Mouse (Mus musculus): ENCODE data around the gene Rhox4f. TPM values are rescaled to one million over a fixed set of nuclear protein-coding genes. Genes with fewer than 3 reads are reported as not detected.

The Rhox4f gene
- polyA plus RNA-seq, 1 experiment from 2014 or later: not detected

Other genes with a start within 250 kb of the Rhox4f start
- not detected in 2 replicates for gene Rhox3a2, start 227.7 kb downstream of the Rhox4f start, polyA plus RNA-seq (2015; fragmentation: Nextera tagmentation; extraction: Ambion mirVana)
- gene Rhox4a2, start 216.9 kb downstream of the Rhox4f start, polyA plus RNA-seq (2015; fragmentation: Nextera tagmentation; extraction: Ambion mirVana): not detected in 2 replicates
- not detected in 2 replicates for gene Rhox2b, start 195.6 kb downstream of the Rhox4f start, polyA plus RNA-seq (2015; fragmentation: Nextera tagmentation; extraction: Ambion mirVana)
- gene Rhox4b, start 175.2 kb downstream of the Rhox4f start, polyA plus RNA-seq (2015; fragmentation: Nextera tagmentation; extraction: Ambion mirVana): not detected in 2 replicates
- not detected in 2 replicates for gene Rhox2c, start 154.0 kb downstream of the Rhox4f start, polyA plus RNA-seq (2015; fragmentation: Nextera tagmentation; extraction: Ambion mirVana)
- gene Rhox3c, start 149.1 kb downstream of the Rhox4f start, polyA plus RNA-seq (2015; fragmentation: Nextera tagmentation; extraction: Ambion mirVana): not detected in 2 replicates
- gene Rhox4c, start 127.4 kb downstream of the Rhox4f start, polyA plus RNA-seq (2015; fragmentation: Nextera tagmentation; extraction: Ambion mirVana): not detected in 2 replicates
- not detected in 2 replicates for gene Rhox2d, start 114.3 kb downstream of the Rhox4f start, polyA plus RNA-seq (2015; fragmentation: Nextera tagmentation; extraction: Ambion mirVana)
- gene Rhox4d, start 93.3 kb downstream of the Rhox4f start, polyA plus RNA-seq (2015; fragmentation: Nextera tagmentation; extraction: Ambion mirVana): not detected in 2 replicates
- gene Rhox2e, start 77.3 kb downstream of the Rhox4f start, polyA plus RNA-seq (2015; fragmentation: Nextera tagmentation; extraction: Ambion mirVana): not detected in 2 replicates
- gene Rhox3e, start 65.7 kb downstream of the Rhox4f start, polyA plus RNA-seq (2015; fragmentation: Nextera tagmentation; extraction: Ambion mirVana): not detected in 2 replicates
- not detected in 2 replicates for gene Rhox4e, start 50.3 kb downstream of the Rhox4f start, polyA plus RNA-seq (2015; fragmentation: Nextera tagmentation; extraction: Ambion mirVana)
- gene Rhox2f, start 36.3 kb downstream of the Rhox4f start, polyA plus RNA-seq (2015; fragmentation: Nextera tagmentation; extraction: Ambion mirVana): not detected in 2 replicates
- not detected in 2 replicates for gene Rhox3f, start 26.7 kb downstream of the Rhox4f start, polyA plus RNA-seq (2015; fragmentation: Nextera tagmentation; extraction: Ambion mirVana)
- gene Rhox3g, start 20.9 kb upstream of the Rhox4f start, polyA plus RNA-seq (2015; fragmentation: Nextera tagmentation; extraction: Ambion mirVana): not detected in 2 replicates
- not detected in 2 replicates for gene Rhox2g, start 35.8 kb upstream of the Rhox4f start, polyA plus RNA-seq (2015; fragmentation: Nextera tagmentation; extraction: Ambion mirVana)
- gene Rhox4g, start 43.6 kb upstream of the Rhox4f start, polyA plus RNA-seq (2015; fragmentation: Nextera tagmentation; extraction: Ambion mirVana): not detected in 2 replicates
- not detected in 2 replicates for gene Rhox3h, start 61.1 kb upstream of the Rhox4f start, polyA plus RNA-seq (2015; fragmentation: Nextera tagmentation; extraction: Ambion mirVana)
- not detected in 2 replicates for gene Rhox2h, start 65.6 kb upstream of the Rhox4f start, polyA plus RNA-seq (2015; fragmentation: Nextera tagmentation; extraction: Ambion mirVana)
- 0.54 and 0.58 TPM in 2 replicates for gene Rhox5, start 197.1 kb upstream of the Rhox4f start, polyA plus RNA-seq (2015; fragmentation: Nextera tagmentation; extraction: Ambion mirVana)
- gene Rhox6, start 219.2 kb upstream of the Rhox4f start, polyA plus RNA-seq (2015; fragmentation: Nextera tagmentation; extraction: Ambion mirVana): not detected in 2 replicates
- gene Rhox7a, start 224.0 kb upstream of the Rhox4f start, polyA plus RNA-seq (2015; fragmentation: Nextera tagmentation; extraction: Ambion mirVana): not detected in 2 replicates